Mouse (Mus musculus): ENCODE data around the gene C1s2. TPM values are rescaled to one million over a fixed set of nuclear protein-coding genes. Genes with fewer than 3 reads are reported as not detected.

The C1s2 gene
- polyA plus RNA-seq (2014; fragmentation: Illumina TruSeq; extraction: RNeasy Lipid Tissue Mini Kit (QIAGEN cat#74804); ENCODE audit: low read depth, low replicate concordance): not detected

GRCm38 (mm10) chr6:124635985-124636384 lies at the start of gene C1s2:
C1s2 (minus strand) TSS chr6:124636085.

GRCm38 (mm10) chr6:124662477-124663423 lies 26.9 kb upstream of the C1s2 start, which contains the start of gene Lpcat3:
Lpcat3 (plus strand) TSS chr6:124663027.

Other genes starting within 250 kb of the C1s2 start
- gene Pex5, start 221.0 kb downstream of the C1s2 start, polyA plus RNA-seq (2014; fragmentation: Illumina TruSeq; extraction: RNeasy Lipid Tissue Mini Kit (QIAGEN cat#74804); ENCODE audit: low read depth, low replicate concordance): 20.9 TPM
- 0.13 TPM for gene Clstn3, start 171.3 kb downstream of the C1s2 start, polyA plus RNA-seq (2014; fragmentation: Illumina TruSeq; extraction: RNeasy Lipid Tissue Mini Kit (QIAGEN cat#74804); ENCODE audit: low read depth, low replicate concordance)
- gene C1rl, start 143.0 kb downstream of the C1s2 start, polyA plus RNA-seq (2014; fragmentation: Illumina TruSeq; extraction: RNeasy Lipid Tissue Mini Kit (QIAGEN cat#74804); ENCODE audit: low read depth, low replicate concordance): 26.1 TPM
- gene C1ra, start 123.7 kb downstream of the C1s2 start, polyA plus RNA-seq (2014; fragmentation: Illumina TruSeq; extraction: RNeasy Lipid Tissue Mini Kit (QIAGEN cat#74804); ENCODE audit: low read depth, low replicate concordance): 93.0 TPM
- gene C1s1, start 93.7 kb downstream of the C1s2 start, polyA plus RNA-seq (2014; fragmentation: Illumina TruSeq; extraction: RNeasy Lipid Tissue Mini Kit (QIAGEN cat#74804); ENCODE audit: low read depth, low replicate concordance): 437 TPM
- not detected for gene C1rb, start 65.8 kb downstream of the C1s2 start, polyA plus RNA-seq (2014; fragmentation: Illumina TruSeq; extraction: RNeasy Lipid Tissue Mini Kit (QIAGEN cat#74804); ENCODE audit: low read depth, low replicate concordance)
- 44.0 TPM for gene Lpcat3, start 26.9 kb upstream of the C1s2 start, polyA plus RNA-seq (2014; fragmentation: Illumina TruSeq; extraction: RNeasy Lipid Tissue Mini Kit (QIAGEN cat#74804); ENCODE audit: low read depth, low replicate concordance)
- 22.3 TPM for gene Emg1, start 76.1 kb upstream of the C1s2 start, polyA plus RNA-seq (2014; fragmentation: Illumina TruSeq; extraction: RNeasy Lipid Tissue Mini Kit (QIAGEN cat#74804); ENCODE audit: low read depth, low replicate concordance)
- 46.9 TPM for gene Phb2, start 76.3 kb upstream of the C1s2 start, polyA plus RNA-seq (2014; fragmentation: Illumina TruSeq; extraction: RNeasy Lipid Tissue Mini Kit (QIAGEN cat#74804); ENCODE audit: low read depth, low replicate concordance)
- gene Ptpn6, start 102.6 kb upstream of the C1s2 start, polyA plus RNA-seq (2014; fragmentation: Illumina TruSeq; extraction: RNeasy Lipid Tissue Mini Kit (QIAGEN cat#74804); ENCODE audit: low read depth, low replicate concordance): 3.8 TPM
- 7.5 TPM for gene Grcc10, start 105.3 kb upstream of the C1s2 start, polyA plus RNA-seq (2014; fragmentation: Illumina TruSeq; extraction: RNeasy Lipid Tissue Mini Kit (QIAGEN cat#74804); ENCODE audit: low read depth, low replicate concordance)
- not detected for gene Gm45234, start 119.9 kb upstream of the C1s2 start, polyA plus RNA-seq (2014; fragmentation: Illumina TruSeq; extraction: RNeasy Lipid Tissue Mini Kit (QIAGEN cat#74804); ENCODE audit: low read depth, low replicate concordance)
- 0.56 TPM for gene Atn1, start 120.4 kb upstream of the C1s2 start, polyA plus RNA-seq (2014; fragmentation: Illumina TruSeq; extraction: RNeasy Lipid Tissue Mini Kit (QIAGEN cat#74804); ENCODE audit: low read depth, low replicate concordance)
- not detected for gene Eno2, start 133.6 kb upstream of the C1s2 start, polyA plus RNA-seq (2014; fragmentation: Illumina TruSeq; extraction: RNeasy Lipid Tissue Mini Kit (QIAGEN cat#74804); ENCODE audit: low read depth, low replicate concordance)
- gene Lrrc23, start 143.6 kb upstream of the C1s2 start, polyA plus RNA-seq (2014; fragmentation: Illumina TruSeq; extraction: RNeasy Lipid Tissue Mini Kit (QIAGEN cat#74804); ENCODE audit: low read depth, low replicate concordance): not detected
- gene Spsb2, start 172.6 kb upstream of the C1s2 start, polyA plus RNA-seq (2014; fragmentation: Illumina TruSeq; extraction: RNeasy Lipid Tissue Mini Kit (QIAGEN cat#74804); ENCODE audit: low read depth, low replicate concordance): not detected
- 50.1 TPM for gene Tpi1, start 178.2 kb upstream of the C1s2 start, polyA plus RNA-seq (2014; fragmentation: Illumina TruSeq; extraction: RNeasy Lipid Tissue Mini Kit (QIAGEN cat#74804); ENCODE audit: low read depth, low replicate concordance)
- gene Usp5, start 193.4 kb upstream of the C1s2 start, polyA plus RNA-seq (2014; fragmentation: Illumina TruSeq; extraction: RNeasy Lipid Tissue Mini Kit (QIAGEN cat#74804); ENCODE audit: low read depth, low replicate concordance): 12.3 TPM
- gene Cdca3, start 193.5 kb upstream of the C1s2 start, polyA plus RNA-seq (2014; fragmentation: Illumina TruSeq; extraction: RNeasy Lipid Tissue Mini Kit (QIAGEN cat#74804); ENCODE audit: low read depth, low replicate concordance): 0.90 TPM
- not detected for gene Gnb3, start 204.2 kb upstream of the C1s2 start, polyA plus RNA-seq (2014; fragmentation: Illumina TruSeq; extraction: RNeasy Lipid Tissue Mini Kit (QIAGEN cat#74804); ENCODE audit: low read depth, low replicate concordance)
- gene P3h3, start 221.7 kb upstream of the C1s2 start, polyA plus RNA-seq (2014; fragmentation: Illumina TruSeq; extraction: RNeasy Lipid Tissue Mini Kit (QIAGEN cat#74804); ENCODE audit: low read depth, low replicate concordance): not detected
- not detected for gene Gpr162, start 227.9 kb upstream of the C1s2 start, polyA plus RNA-seq (2014; fragmentation: Illumina TruSeq; extraction: RNeasy Lipid Tissue Mini Kit (QIAGEN cat#74804); ENCODE audit: low read depth, low replicate concordance)

Measured in liver, adult 10 weeks (tissue).